Mouse (Mus musculus) heart, postnatal 0 days (tissue): ENCODE results near the gene Sptlc2.

Experiments
- CTCF ChIP-seq: IDR thresholded peaks from 2 replicates; pipeline ENCODE4 v1.5.1; 2016; ENCODE audit warnings: antibody characterized with exemption, control low read depth, low read depth
- EP300 ChIP-seq: IDR thresholded peaks from 2 replicates; pipeline ENCODE4 v1.6.1; 2016; ENCODE audit warnings: antibody characterized with exemption, low read depth

- TF ChIP-seq CTCF: no peak
- no peak for TF ChIP-seq EP300
Measured at GRCm38 (mm10) chr12:87281766-87282165, 106.4 kb downstream of the Sptlc2 start.
